Mouse (Mus musculus) testis, adult 2 months (tissue): ENCODE results near the gene Stag2.

Experiments used
- CTCF ChIP-seq: fragments of 200-500 bp; IDR thresholded peaks from 2 replicates; pipeline ENCODE4 v1.5.1; 2012; ENCODE audit warnings: low read depth, mild to moderate bottlenecking, inconsistent platforms, low read length, moderate library complexity; ENCODE audit not compliant: control insufficient read depth, insufficient read depth, insufficient replicate concordance
- POLR2A ChIP-seq: fragments of 200-500 bp; IDR thresholded peaks from 2 replicates; pipeline ENCODE4 v1.6.1; 2012; ENCODE audit warnings: low read depth, mild to moderate bottlenecking, inconsistent platforms, low read length, moderate library complexity; ENCODE audit not compliant: control insufficient read depth

- TF ChIP-seq POLR2A (no peak), CTCF (no peak)
Measured at GRCm38 (mm10) chrX:42165455-42165854, 16.3 kb downstream of the Stag2 start.
